Mouse (Mus musculus) G1E (cell line): Measurements from ENCODE around the gene Zfand3.

ENCODE experiments used
- CTCF ChIP-seq: IDR thresholded peaks from 2 replicates; pipeline ENCODE4 v1.5.1; 2012; ENCODE audit warnings: low read depth, low read length, inconsistent platforms, mixed read lengths
- POLR2AphosphoS5 ChIP-seq: IDR thresholded peaks from 2 replicates; pipeline ENCODE4 v1.6.1; 2012; ENCODE audit warnings: low read depth, low read length, inconsistent platforms; ENCODE audit not compliant: insufficient replicate concordance

GRCm38 (mm10) chr17:30232698-30233097, 228.2 kb downstream of the Zfand3 start:
- TF ChIP-seq CTCF: no peak
- no peak for TF ChIP-seq POLR2AphosphoS5
